Mouse (Mus musculus) myocyte (in vitro differentiated cells): ENCODE data around the gene Nlgn2. TPM values are rescaled to one million over a fixed set of nuclear protein-coding genes. Genes with fewer than 3 reads are reported as not detected.

ENCODE experiments used
- H3K27me3 ChIP-seq: one replicate; pipeline ENCODE4 v1.6.1; 2011; ENCODE audit not compliant: control insufficient read depth, insufficient read depth, insufficient read length
- H3K36me3 ChIP-seq: one replicate; pipeline ENCODE4 v1.6.1; 2011; ENCODE audit not compliant: control insufficient read depth, insufficient read depth
- H3K4me2 ChIP-seq: one replicate; pipeline ENCODE4 v1.6.1; 2011; ENCODE audit warnings: low read depth, control low read depth
- H3K4me3 ChIP-seq: one replicate; pipeline ENCODE4 v1.5.1; 2011; ENCODE audit warnings: mild to moderate bottlenecking, control low read depth, moderate library complexity
- H3K79me2 ChIP-seq: one replicate; pipeline ENCODE4 v1.6.1; 2011; ENCODE audit not compliant: control insufficient read depth, insufficient read depth
- H3ac ChIP-seq: one replicate; pipeline ENCODE4 v1.6.1; 2011; ENCODE audit not compliant: control insufficient read depth, insufficient read length
- CEBPB ChIP-seq: IDR thresholded peaks from 2 replicates; pipeline ENCODE4 v1.6.1; 2011; ENCODE audit warnings: mild to moderate bottlenecking, moderate library complexity; ENCODE audit not compliant: poor library complexity, insufficient read depth, severe bottlenecking
- E2F4 ChIP-seq: IDR thresholded peaks from one replicate; pipeline ENCODE4 v1.6.1; 2011; ENCODE audit warnings: mild to moderate bottlenecking, control low read depth, moderate library complexity; ENCODE audit not compliant: insufficient read depth
- MAX ChIP-seq: IDR thresholded peaks from one replicate; pipeline ENCODE4 v1.6.1; 2011; ENCODE audit warnings: low read depth, mild to moderate bottlenecking, control low read depth
- MYOD1 ChIP-seq, 3 experiments: IDR thresholded peaks; one replicate each; pipeline ENCODE4 v1.6.1; 2011; ENCODE audit warnings: control low read depth in 2 of 3, low read depth in 2 of 3, mild to moderate bottlenecking in 2 of 3, moderate library complexity in 1 of 3; ENCODE audit not compliant: insufficient read length in 2 of 3, control insufficient read depth in 1 of 3
- MYOG ChIP-seq, 3 experiments: IDR thresholded peaks; one replicate each; pipeline ENCODE4 v1.6.1; 2011; ENCODE audit warnings: control low read depth in 2 of 3, low read depth in 2 of 3, mild to moderate bottlenecking in 2 of 3; ENCODE audit not compliant: insufficient read length in 2 of 3, control insufficient read depth in 1 of 3, insufficient read depth in 1 of 3
- POLR2A ChIP-seq: IDR thresholded peaks from one replicate; pipeline ENCODE4 v1.6.1; 2011; ENCODE audit warnings: low read depth, mild to moderate bottlenecking, control low read depth, moderate library complexity; ENCODE audit not compliant: insufficient read length
- POLR2AphosphoS2 ChIP-seq: IDR thresholded peaks from one replicate; pipeline ENCODE4 v1.6.1; 2011; ENCODE audit warnings: low read depth, control low read depth; ENCODE audit not compliant: insufficient read length
- REST ChIP-seq: IDR thresholded peaks from one replicate; pipeline ENCODE4 v1.6.1; 2011; ENCODE audit warnings: mild to moderate bottlenecking, control low read depth, moderate library complexity; ENCODE audit not compliant: insufficient read depth, insufficient read length
- SRF ChIP-seq: IDR thresholded peaks from one replicate; pipeline ENCODE4 v1.6.1; 2011; ENCODE audit warnings: low read depth; ENCODE audit not compliant: control insufficient read depth, insufficient read length
- TCF12 ChIP-seq: IDR thresholded peaks from one replicate; pipeline ENCODE4 v1.6.1; 2011; ENCODE audit warnings: mild to moderate bottlenecking, control low read depth; ENCODE audit not compliant: poor library complexity, insufficient read depth, severe bottlenecking
- TCF3 ChIP-seq: IDR thresholded peaks from one replicate; pipeline ENCODE4 v1.6.1; 2011; ENCODE audit warnings: low read depth, control low read depth; ENCODE audit not compliant: insufficient read length
- USF1 ChIP-seq: IDR thresholded peaks from one replicate; pipeline ENCODE4 v1.6.1; 2011; ENCODE audit warnings: low read depth, mild to moderate bottlenecking, control low read depth, moderate library complexity
- polyA plus RNA-seq: library from polyadenylated mRNA; unstranded; fragments of >200 nt; fragmentation: generic; extraction: Trizol; gene quantifications from one replicate; pipeline ENCODE4 v1.2.1, GENCODE M21; 2012; ENCODE audit warnings: missing spikeins

The Nlgn2 gene
- polyA plus RNA-seq, 1 experiment = 12.8 TPM

DNA sequence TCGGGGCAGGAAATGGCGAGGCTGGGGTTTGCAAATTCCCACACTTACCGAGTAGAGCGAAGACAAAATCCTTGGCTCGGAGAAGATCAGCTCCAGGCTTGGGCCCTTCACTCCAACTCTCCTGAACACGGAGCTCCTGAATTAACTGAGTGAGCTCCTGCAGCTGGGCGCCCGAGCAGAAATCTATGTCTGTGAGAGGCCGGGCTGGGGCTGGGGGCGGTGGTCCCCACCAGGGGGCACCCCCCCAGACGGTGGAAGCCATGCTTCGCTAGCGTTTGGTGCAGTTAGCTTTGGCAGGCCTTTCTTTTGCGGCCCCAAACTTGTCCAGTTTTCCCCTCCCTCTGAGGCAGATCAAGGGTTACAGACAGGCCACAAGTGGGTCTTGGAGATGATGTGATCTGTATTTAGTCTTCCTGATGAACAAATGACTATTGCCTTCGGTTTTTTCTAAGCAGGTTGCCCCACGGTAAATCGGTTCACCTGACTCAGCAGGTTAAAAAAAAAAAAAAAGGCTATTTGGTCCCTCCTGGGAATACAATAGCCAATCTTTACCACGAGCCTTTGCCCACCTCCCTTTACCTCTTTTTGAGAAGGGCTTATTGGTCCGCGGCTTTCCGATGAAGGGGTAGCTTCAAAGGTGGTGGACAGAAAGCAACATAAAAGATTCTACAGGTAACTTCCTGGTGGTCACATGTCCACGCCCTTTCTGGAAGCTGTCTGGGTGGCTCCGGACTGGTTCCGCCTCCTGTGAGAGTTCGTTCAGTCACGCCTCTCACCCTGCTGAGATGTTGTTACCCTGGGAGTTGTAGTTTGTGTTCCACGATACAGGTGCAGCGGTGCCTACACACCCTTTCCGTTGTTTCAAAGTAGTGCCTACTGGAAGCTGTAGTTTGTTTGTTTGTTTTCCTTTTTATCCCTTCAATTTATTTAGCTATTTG lies 32.3 kb downstream of the Nlgn2 start, which contains the start of gene Tmem102:
Tmem102 (minus strand) TSS at position 653 of the 938 bp plus-strand sequence.
- TF ChIP-seq SRF = no peak
- no peak for TF ChIP-seq TCF3
- no peak for TF ChIP-seq POLR2A
- TF ChIP-seq CEBPB = no peak
- no peak for TF ChIP-seq MAX
- TF ChIP-seq USF1 = no peak
- TF ChIP-seq MYOD1 (IDR thresholded peaks at IDR 0.05; ENCODE audit: control insufficient read depth in 1 of 3, insufficient read length in 2 of 3, low read depth in 2 of 3) = no peak
- no peak for TF ChIP-seq POLR2AphosphoS2
- TF ChIP-seq MYOG (IDR thresholded peaks at IDR 0.05; ENCODE audit: control insufficient read depth in 1 of 3, insufficient read depth in 1 of 3, insufficient read length in 2 of 3, low read depth in 2 of 3) = no peak
- no peak for TF ChIP-seq REST
- TF ChIP-seq TCF12 = no peak
- no peak for TF ChIP-seq E2F4
- no peak within 1 kb of the TSS for H3ac ChIP-seq
- no peaks in the 10 kb centered on the region for H3K27me3 ChIP-seq

GRCm38 (mm10) chr11:69804652-69804940 lies 33.0 kb downstream of the Nlgn2 start:
- H3K27me3 ChIP-seq = no peaks in the 10 kb centered on the region
- H3K4me3 ChIP-seq = no peak overlapping the region
- no peak overlapping the region for H3K4me2 ChIP-seq
- H3K79me2 ChIP-seq = no peaks in the 10 kb centered on the region
- H3K36me3 ChIP-seq = no peaks in the 10 kb centered on the region
- H3ac ChIP-seq = no peak overlapping the region
- TF ChIP-seq SRF (no peak), MYOG (IDR thresholded peaks at IDR 0.05; ENCODE audit: control insufficient read depth in 1 of 3, insufficient read depth in 1 of 3, insufficient read length in 2 of 3, low read depth in 2 of 3) (no peak), TCF3 (no peak), CEBPB (no peak), POLR2A (no peak), MAX (no peak), E2F4 (no peak), POLR2AphosphoS2 (no peak), REST (no peak), TCF12 (no peak), USF1 (no peak), MYOD1 (IDR thresholded peaks at IDR 0.05; ENCODE audit: control insufficient read depth in 1 of 3, insufficient read length in 2 of 3, low read depth in 2 of 3) (no peak)

More for the DNA sequence above, 32.3 kb downstream of the Nlgn2 start, which contains the start of gene Tmem102:
- Histone ChIP-seq H3K79me2 (no peaks in the 10 kb centered on the region), H3K4me3 (no peak within 1 kb of the TSS), H3K36me3 (no peaks in the 10 kb centered on the region), H3K4me2 (no peak within 1 kb of the TSS)

- no peaks in the 10 kb centered on the region for H3K79me2 ChIP-seq
- no peak for TF ChIP-seq REST
- TF ChIP-seq MYOG (IDR thresholded peaks at IDR 0.05; ENCODE audit: control insufficient read depth in 1 of 3, insufficient read depth in 1 of 3, insufficient read length in 2 of 3, low read depth in 2 of 3) = peak in 1 of 3 experiments; percentile 64
- peak; percentile 40 for TF ChIP-seq SRF
- no peak for TF ChIP-seq USF1
- no peak for TF ChIP-seq POLR2AphosphoS2
- TF ChIP-seq TCF3 = no peak
- peak in 2 of 3 experiments; percentile 1 to 36 for TF ChIP-seq MYOD1 (IDR thresholded peaks at IDR 0.05; ENCODE audit: control insufficient read depth in 1 of 3, insufficient read length in 2 of 3, low read depth in 2 of 3)
- TF ChIP-seq E2F4 = no peak
- no peak for TF ChIP-seq MAX
- TF ChIP-seq CEBPB = no peak
- TF ChIP-seq TCF12 = no peak
- TF ChIP-seq POLR2A = peak; percentile 50
- H3K4me2 ChIP-seq = peak overlapping the region; percentile 99
- H3ac ChIP-seq = no peak overlapping the region
- no peaks in the 10 kb centered on the region for H3K36me3 ChIP-seq
- H3K4me3 ChIP-seq = peak overlapping the region; percentile 65
- no peaks in the 10 kb centered on the region for H3K27me3 ChIP-seq
These were observed 33.6 kb downstream of the Nlgn2 start for GRCm38 (mm10) chr11:69803786-69804651.

DNA sequence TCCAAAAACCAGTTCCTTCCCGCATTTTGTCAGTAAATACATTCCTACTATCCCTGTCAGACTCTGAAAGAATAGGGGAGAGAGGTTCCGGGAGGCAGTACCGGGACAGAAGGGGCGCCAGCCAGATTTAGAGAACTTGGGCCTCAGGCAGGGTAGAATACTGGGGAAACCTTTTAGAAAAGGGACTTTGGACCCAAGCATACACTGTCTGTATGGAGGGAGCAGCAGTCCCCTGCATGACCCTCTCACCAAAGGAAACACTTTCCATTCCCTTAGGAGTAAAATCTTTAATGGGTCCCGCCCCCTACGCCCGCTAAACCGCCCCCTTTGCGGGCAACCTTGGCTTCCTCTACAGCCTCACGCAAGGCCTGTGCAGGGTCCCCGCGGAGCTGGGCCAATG lies 34.3 kb downstream of the Nlgn2 start:
- Histone ChIP-seq H3K4me3 (peak overlapping the region; percentile 65), H3ac (peak overlapping the region; percentile 3), H3K27me3 (no peaks in the 10 kb centered on the region), H3K36me3 (no peaks in the 10 kb centered on the region), H3K79me2 (no peaks in the 10 kb centered on the region), H3K4me2 (peak overlapping the region; percentile 99)
- no peak for TF ChIP-seq TCF3
- no peak for TF ChIP-seq REST
- TF ChIP-seq POLR2A = no peak
- TF ChIP-seq POLR2AphosphoS2 = no peak
- no peak for TF ChIP-seq MYOD1 (IDR thresholded peaks at IDR 0.05; ENCODE audit: control insufficient read depth in 1 of 3, insufficient read length in 2 of 3, low read depth in 2 of 3)
